Mouse (Mus musculus) neural tube, embryonic 13.5 days (tissue): ENCODE measurements around the gene Clca3a2. TPM values are rescaled to one million over a fixed set of nuclear protein-coding genes. Genes with fewer than 3 reads are reported as not detected.

Source experiments
- polyA plus RNA-seq: library from polyadenylated mRNA; unstranded; fragments of >200 nt; fragmentation: Nextera tagmentation; extraction: Ambion mirVana; gene quantifications from 2 replicates; pipeline ENCODE4 v1.2.1, GENCODE M21; 2015

Clca3a2 gene
- polyA plus RNA-seq, 1 experiment from 2014 or later: 0.06 TPM

Other genes starting within 250 kb of the Clca3a2 start
- 15.6 and 17.9 TPM in 2 replicates for gene Hs2st1, start 249.3 kb downstream of the Clca3a2 start, polyA plus RNA-seq
- gene Selenof, start 249.2 kb downstream of the Clca3a2 start, polyA plus RNA-seq: 595 and 628 TPM in 2 replicates
- gene Sh3glb1, start 99.2 kb downstream of the Clca3a2 start, polyA plus RNA-seq: 119 and 127 TPM in 2 replicates
- 0.39 and 0.45 TPM in 2 replicates for gene Clca3a1, start 58.5 kb downstream of the Clca3a2 start, polyA plus RNA-seq
- not detected in 2 replicates for gene Clca3b, start 29.9 kb upstream of the Clca3a2 start, polyA plus RNA-seq
- not detected in 2 replicates for gene Clca4b, start 113.0 kb upstream of the Clca3a2 start, polyA plus RNA-seq
- not detected in 2 replicates for gene Clca4a, start 155.6 kb upstream of the Clca3a2 start, polyA plus RNA-seq
- not detected in 2 replicates for gene Clca1, start 213.3 kb upstream of the Clca3a2 start, polyA plus RNA-seq